Mouse (Mus musculus): Measurements from ENCODE around the gene Samd14. TPM values are rescaled to one million over a fixed set of nuclear protein-coding genes. Genes with fewer than 3 reads are reported as not detected.

The Samd14 gene
- polyA plus RNA-seq, 1 experiment = 460 TPM

DNA sequence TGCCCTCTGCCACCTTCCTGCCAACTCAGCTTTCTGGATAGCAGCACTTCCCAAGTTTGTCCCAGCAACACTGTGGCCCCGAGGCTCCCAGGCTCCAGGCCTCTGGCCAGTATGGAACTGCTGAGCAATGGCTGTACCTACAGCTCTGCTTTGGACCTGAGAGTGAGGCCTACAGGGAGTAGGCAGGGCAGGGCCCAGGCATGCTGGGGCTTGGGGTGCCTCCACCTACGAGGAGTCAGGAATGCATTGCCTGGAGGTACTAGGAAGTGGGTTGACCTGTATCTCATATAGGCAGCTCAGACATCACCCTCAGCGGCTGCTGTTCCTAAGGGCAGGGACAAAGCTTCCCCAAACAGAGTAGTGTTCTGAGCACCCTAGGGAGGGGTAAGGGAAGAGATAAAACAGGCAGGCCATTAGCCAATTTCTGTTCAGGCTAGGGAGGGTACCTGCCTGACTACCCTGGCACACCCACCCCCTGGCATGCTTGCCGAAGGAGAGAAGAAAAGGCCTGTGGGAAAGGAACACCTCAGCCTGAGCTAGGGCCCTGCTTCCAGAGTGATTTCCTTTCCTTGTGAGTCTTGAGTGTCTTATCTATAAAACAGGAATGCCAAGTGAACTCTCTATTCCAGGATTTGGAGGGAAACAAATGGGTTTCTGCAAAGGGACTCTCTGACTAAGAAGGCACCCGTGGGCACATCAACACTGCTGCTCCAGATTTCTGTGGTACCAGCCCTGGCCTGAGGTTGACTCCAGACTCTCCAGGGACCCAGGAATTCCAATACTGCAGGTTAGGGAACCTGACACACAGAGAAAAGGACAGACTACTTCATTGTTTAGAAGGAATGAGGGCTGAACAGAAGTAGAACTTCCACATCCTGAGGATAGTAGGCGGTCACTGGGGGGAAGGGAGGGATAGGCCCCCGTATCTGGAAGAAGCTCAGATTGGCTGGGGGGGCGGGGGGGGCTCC is 60.7 kb downstream of the Samd14 start:
- TF ChIP-seq GATA1 (IDR thresholded peaks at IDR 0.05; ENCODE audit: low read length) = no peak

DNA sequence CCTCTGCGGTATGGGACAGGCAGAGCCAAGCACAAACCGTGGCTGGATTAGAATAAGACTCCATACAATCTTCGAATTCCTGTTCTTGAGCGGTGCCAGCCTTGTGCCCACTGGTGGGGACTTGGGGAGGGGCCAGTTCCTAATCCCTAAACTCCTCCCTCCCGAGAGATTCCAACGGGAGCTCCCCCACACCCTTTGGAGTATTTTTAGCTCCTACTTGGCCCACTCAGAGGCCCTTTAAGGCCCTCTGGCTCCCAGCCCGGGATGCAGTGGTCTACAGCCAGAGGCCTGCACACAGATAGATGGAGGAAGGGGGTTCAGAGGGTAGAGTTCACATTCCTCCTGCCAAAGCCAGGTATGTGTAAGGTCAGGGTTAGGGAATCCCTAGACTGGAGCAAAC is 61.6 kb downstream of the Samd14 start:
- no peak for TF ChIP-seq GATA1 (IDR thresholded peaks at IDR 0.05; ENCODE audit: low read length)

DNA sequence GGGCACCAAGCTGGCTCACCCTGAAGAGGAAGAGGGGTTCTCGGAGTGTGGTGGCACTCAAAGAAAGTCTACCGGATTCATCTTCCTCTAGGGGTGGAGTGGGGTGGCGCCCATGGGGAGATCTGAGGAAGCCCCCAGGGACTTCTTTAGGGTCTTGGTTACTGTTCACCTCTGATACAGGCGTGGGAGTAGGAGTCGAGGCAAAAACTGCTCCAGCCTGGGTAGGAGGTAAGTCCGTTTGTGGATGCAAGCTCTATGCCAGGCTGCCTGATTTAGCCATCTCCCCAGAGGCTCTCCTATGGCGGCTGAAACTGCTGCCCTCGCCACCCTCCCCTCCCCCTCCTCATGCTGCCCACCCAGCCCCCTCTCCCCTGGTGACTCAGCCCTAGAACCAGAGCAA is 62.5 kb downstream of the Samd14 start:
- no peak for TF ChIP-seq GATA1 (IDR thresholded peaks at IDR 0.05; ENCODE audit: low read length)

DNA sequence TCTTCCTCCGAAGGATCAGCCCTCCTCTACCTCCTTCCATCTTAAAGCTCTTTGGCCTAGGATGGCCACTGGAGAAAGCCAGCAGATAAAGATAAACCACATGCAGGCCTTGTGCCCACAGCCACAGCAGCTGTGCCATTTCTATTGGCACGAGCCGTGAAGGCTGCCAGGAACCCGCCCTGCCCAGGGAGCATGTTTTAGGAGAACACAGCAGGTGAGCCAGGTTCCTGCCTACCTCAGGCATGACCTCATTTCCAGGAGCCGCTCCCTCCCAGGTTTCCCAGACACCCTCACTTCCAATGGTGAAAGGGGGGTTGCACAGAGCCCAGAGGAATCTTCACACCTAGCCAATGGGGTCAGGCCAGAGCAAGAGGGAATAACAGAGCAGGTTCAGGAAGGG is 63.1 kb downstream of the Samd14 start:
- TF ChIP-seq GATA1 (IDR thresholded peaks at IDR 0.05; ENCODE audit: low read length) = no peak

DNA sequence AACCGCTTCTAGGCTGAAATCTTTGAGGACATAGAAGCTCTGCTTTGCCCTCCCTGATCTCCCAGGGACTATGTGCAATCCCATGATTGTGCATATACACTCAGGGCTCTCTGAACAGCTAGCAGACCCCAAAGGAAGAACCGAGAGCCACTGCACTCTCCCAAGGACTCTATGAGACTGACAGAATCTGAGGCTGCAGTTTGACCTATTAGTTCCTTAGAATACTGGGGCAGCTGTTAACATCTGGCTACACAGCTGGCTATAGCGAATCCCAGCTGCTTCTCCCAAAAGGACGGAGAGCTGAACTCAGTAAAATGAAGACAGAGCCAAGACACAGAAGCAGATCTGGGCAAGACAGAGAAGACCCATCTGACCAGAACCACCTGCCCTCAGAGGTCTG is 64.2 kb downstream of the Samd14 start:
- no peak for TF ChIP-seq GATA1 (IDR thresholded peaks at IDR 0.05; ENCODE audit: low read length)

DNA sequence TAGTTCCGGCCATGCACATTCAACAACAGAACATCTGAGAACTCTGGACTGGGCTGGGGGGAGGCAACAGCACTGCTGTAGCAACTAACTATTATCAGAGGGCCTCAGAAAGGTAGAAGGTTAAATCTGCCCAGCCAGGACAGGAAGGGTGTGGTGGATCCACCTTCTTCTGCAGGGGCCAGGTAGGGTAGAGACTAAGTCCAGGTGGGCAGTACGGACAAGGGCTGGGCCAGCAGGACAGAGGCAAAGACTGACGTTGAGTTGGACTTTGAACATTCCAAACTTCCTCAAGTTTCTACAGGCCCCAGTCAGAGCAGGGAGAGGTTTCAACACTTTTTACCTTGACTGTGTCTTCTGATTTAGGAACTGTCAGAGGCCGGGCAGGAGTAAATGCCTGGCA is 65.0 kb downstream of the Samd14 start:
- TF ChIP-seq GATA1 (IDR thresholded peaks at IDR 0.05; ENCODE audit: low read length) = no peak

DNA sequence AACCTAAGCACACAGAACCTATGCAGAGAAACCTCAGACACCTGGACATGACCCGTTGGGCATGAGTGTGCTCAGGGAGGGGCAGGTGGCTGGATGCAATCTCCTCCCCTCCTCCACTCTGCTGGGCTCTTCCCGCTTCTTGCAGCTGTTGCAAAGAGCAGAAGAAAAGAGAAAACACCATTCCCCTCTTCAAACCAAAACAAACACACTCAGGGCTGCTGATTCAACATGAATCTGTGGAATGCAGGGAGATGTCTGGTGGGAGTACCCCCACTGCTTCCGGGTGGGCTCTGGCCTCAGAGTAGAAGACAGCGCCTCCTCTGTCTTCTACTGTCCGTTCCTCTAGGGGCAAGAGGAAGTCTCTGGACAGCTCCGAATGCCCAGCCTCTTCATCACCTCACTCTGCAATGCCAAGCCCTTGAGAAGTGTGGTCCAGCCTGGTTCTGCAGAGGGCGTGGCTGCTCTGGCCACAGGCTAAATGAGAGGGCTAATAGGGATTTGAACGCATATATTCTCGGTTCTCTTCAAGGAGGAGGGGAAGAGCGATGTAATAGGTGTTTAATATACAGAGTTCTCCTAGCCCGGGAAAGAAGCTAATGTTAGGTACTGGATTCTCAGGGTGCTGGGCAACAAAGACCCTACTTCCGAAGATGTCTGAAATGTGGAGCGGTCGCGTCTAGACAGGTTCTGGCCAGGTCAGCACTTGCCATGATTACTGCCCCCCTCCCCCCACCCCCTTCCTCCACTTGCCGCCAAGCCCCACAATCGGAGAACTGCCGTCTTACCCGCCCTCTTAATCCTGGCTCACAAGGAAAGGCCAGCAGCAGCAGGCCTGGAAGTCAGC is 65.7 kb downstream of the Samd14 start:
- no peak for TF ChIP-seq GATA1 (IDR thresholded peaks at IDR 0.05; ENCODE audit: low read length)

Other genes with a start within 250 kb of the Samd14 start
- gene Tmem92, start 227.2 kb upstream of the Samd14 start, polyA plus RNA-seq (2012) = not detected in 2 replicates
- gene Col1a1, start 73.7 kb upstream of the Samd14 start, polyA plus RNA-seq (2012) = 0.01 TPM in 2 replicates
- not detected in 2 replicates for gene Hils1, start 42.3 kb upstream of the Samd14 start, polyA plus RNA-seq (2012)
- gene Sgca, start 33.6 kb upstream of the Samd14 start, polyA plus RNA-seq (2012) = not detected in 2 replicates
- gene Ppp1r9b, start 18.8 kb upstream of the Samd14 start, polyA plus RNA-seq (2012) = 208 and 249 TPM in 2 replicates
- 32.6 and 36.2 TPM in 2 replicates for gene Pdk2, start 31.5 kb downstream of the Samd14 start, polyA plus RNA-seq (2012)
- not detected in 2 replicates for gene Itga3, start 66.9 kb downstream of the Samd14 start, polyA plus RNA-seq (2012)
- not detected in 2 replicates for gene Dlx3, start 110.2 kb downstream of the Samd14 start, polyA plus RNA-seq (2012)
- gene Dlx4, start 136.4 kb downstream of the Samd14 start, polyA plus RNA-seq (2012) = not detected in 2 replicates

Measured in G1E-ER4 (cell line).